Mouse (Mus musculus) layer of hippocampus, postnatal 10 days (tissue): Measurements from ENCODE around the gene Bpifa5. TPM values are rescaled to one million over a fixed set of nuclear protein-coding genes. Genes with fewer than 3 reads are reported as not detected.
"Not testable (repeated sequence)": the region's sequence is repeated elsewhere in the genome, so short reads cannot be mapped to it uniquely, and the experiment has no call there.

ENCODE experiments used
- DNase-seq, 2 experiments: peaks; one replicate each; pipeline ENCODE4 v3.0.0; 2021; ENCODE audit warnings: low spot score in 2 of 2
- long read RNA-seq: library from polyadenylated mRNA; stranded (forward); transcript quantifications from one replicate; pipeline ENCODE4 v2.0.0, GENCODE M21; 2023
- total RNA-seq, 2 experiments: library from RNA; stranded (reverse); gene quantifications; 2 replicates each; pipeline ENCODE4 v1.2.3; 2021

Gene Bpifa5
- not detected for total RNA-seq
- long read RNA-seq, result 0 reads

GRCm38 (mm10) chr2:154162307-154162706 is at the start of gene Bpifa5:
Gene Bpifa5, plus strand, starts transcription at chr2:154162607.
- DNase-seq, result no peak

GRCm38 (mm10) chr2:154117381-154117780 is 45.0 kb upstream of the Bpifa5 start:
- DNase-seq, result no peak

GRCm38 (mm10) chr2:154130120-154130519 is 32.3 kb upstream of the Bpifa5 start, which contains the start of gene Bpifa3:
Gene Bpifa3, plus strand, starts transcription at chr2:154130336.
- DNase-seq, result no peak

- DNase-seq, result no peak
Observed at GRCm38 (mm10) chr2:154142580-154142979, 19.8 kb upstream of the Bpifa5 start, which contains the start of gene Bpifa1. Gene Bpifa1, plus strand, starts transcription at chr2:154142880.

- DNase-seq, result peak; percentile 19 to 23
Observed at GRCm38 (mm10) chr2:154143735-154144134, 18.7 kb upstream of the Bpifa5 start.

GRCm38 (mm10) chr2:154147496-154147895 is 14.9 kb upstream of the Bpifa5 start:
- no peak for DNase-seq

GRCm38 (mm10) chr2:154158433-154158832 is 4.0 kb upstream of the Bpifa5 start:
- peak; percentile 53 to 70 for DNase-seq

- peak in 1 of 2 experiments; percentile 20 for DNase-seq
Observed at GRCm38 (mm10) chr2:154163306-154163705, 899 bp downstream of the Bpifa5 start.

GRCm38 (mm10) chr2:154169172-154169571 is 6.8 kb downstream of the Bpifa5 start:
- DNase-seq, result no peak

- DNase-seq, result no peak
Observed at GRCm38 (mm10) chr2:154171621-154172020, 9.2 kb downstream of the Bpifa5 start.

GRCm38 (mm10) chr2:154173313-154173712 is 10.9 kb downstream of the Bpifa5 start:
- DNase-seq, result peak; percentile 55

- not testable (repeated sequence) for DNase-seq
Observed at GRCm38 (mm10) chr2:154181900-154182299, 19.5 kb downstream of the Bpifa5 start.

- DNase-seq, result not testable (repeated sequence)
Observed at GRCm38 (mm10) chr2:154183061-154183460, 20.7 kb downstream of the Bpifa5 start.

GRCm38 (mm10) chr2:154185319-154185718 is 22.9 kb downstream of the Bpifa5 start:
- no peak for DNase-seq

GRCm38 (mm10) chr2:154185748-154186147 is 23.3 kb downstream of the Bpifa5 start:
- no peak for DNase-seq

- no peak for DNase-seq
Observed at GRCm38 (mm10) chr2:154187468-154187867, 25.1 kb downstream of the Bpifa5 start.

- DNase-seq, result no peak
Observed at GRCm38 (mm10) chr2:154189877-154190434, 27.5 kb downstream of the Bpifa5 start.

GRCm38 (mm10) chr2:154190546-154191258 is 28.3 kb downstream of the Bpifa5 start, which contains the start of gene Bpifb1:
Gene Bpifb1, plus strand, starts transcription at chr2:154190818.
- DNase-seq, result no peak

GRCm38 (mm10) chr2:154192141-154192540 is 29.7 kb downstream of the Bpifa5 start:
- DNase-seq, result no peak

GRCm38 (mm10) chr2:154193071-154193470 is 30.7 kb downstream of the Bpifa5 start:
- no peak for DNase-seq

- DNase-seq, result no peak
Observed at GRCm38 (mm10) chr2:154193994-154194504, 31.6 kb downstream of the Bpifa5 start.

GRCm38 (mm10) chr2:154197036-154197435 is 34.6 kb downstream of the Bpifa5 start:
- no peak for DNase-seq
